Mouse (Mus musculus): ENCODE results near the gene Xpot. TPM values are rescaled to one million over a fixed set of nuclear protein-coding genes. Genes with fewer than 3 reads are reported as not detected.
A peak's percentile ranks its signal among the peaks of the same experiment; 100 is the strongest.

Gene Xpot
- polyA plus RNA-seq, 1 experiment: 39.0 TPM

- WGBS: under 1% methylated on average over 41 of the region's 41 CpGs
- no peak for DNase-seq (ENCODE audit: low read depth, low spot score)
These were observed 536 bp downstream of the Xpot start for GRCm38 (mm10) chr10:121625407-121626185.

GRCm38 (mm10) chr10:121625006-121625405 is 1.1 kb downstream of the Xpot start:
- no peak for DNase-seq (ENCODE audit: low read depth, low spot score)
- 6% methylated on average over 9 of the region's 9 CpGs for WGBS

GRCm38 (mm10) chr10:121623670-121624069 is 2.5 kb downstream of the Xpot start:
- no peak for DNase-seq (ENCODE audit: low read depth, low spot score)
- WGBS: 82% methylated on average over 7 of the region's 7 CpGs

- WGBS: 77% methylated on average over 6 of the region's 6 CpGs
- no peak for DNase-seq (ENCODE audit: low read depth, low spot score)
These were observed 3.7 kb downstream of the Xpot start for GRCm38 (mm10) chr10:121622431-121622830.

- WGBS: 64% methylated on average over 7 of the region's 7 CpGs
- no peak for DNase-seq (ENCODE audit: low read depth, low spot score)
These were observed 10.2 kb downstream of the Xpot start for GRCm38 (mm10) chr10:121615935-121616334.

GRCm38 (mm10) chr10:121615146-121615870 is 10.8 kb downstream of the Xpot start:
- no peak for DNase-seq (ENCODE audit: low read depth, low spot score)
- WGBS: 77% methylated on average over 13 of the region's 13 CpGs

GRCm38 (mm10) chr10:121613570-121613969 is 12.6 kb downstream of the Xpot start:
- WGBS: 84% methylated on average over 13 of the region's 13 CpGs
- no peak for DNase-seq (ENCODE audit: low read depth, low spot score)

GRCm38 (mm10) chr10:121612448-121612847 is 13.7 kb downstream of the Xpot start:
- 90% methylated on average over 6 of the region's 6 CpGs for WGBS
- DNase-seq (ENCODE audit: low read depth, low spot score): no peak

GRCm38 (mm10) chr10:121611587-121611986 is 14.5 kb downstream of the Xpot start:
- no peak for DNase-seq (ENCODE audit: low read depth, low spot score)
- WGBS: 90% methylated on average over 10 of the region's 10 CpGs

GRCm38 (mm10) chr10:121608177-121608576 is 18.0 kb downstream of the Xpot start:
- no peak for DNase-seq (ENCODE audit: low read depth, low spot score)
- 85% methylated on average over 10 of the region's 10 CpGs for WGBS

GRCm38 (mm10) chr10:121604632-121605344 is 21.3 kb downstream of the Xpot start:
- no peak for DNase-seq (ENCODE audit: low read depth, low spot score)
- 90% methylated on average over 13 of the region's 13 CpGs for WGBS

- 82% methylated on average over 4 of the region's 4 CpGs for WGBS
- DNase-seq (ENCODE audit: low read depth, low spot score): no peak
These were observed 22.6 kb downstream of the Xpot start for GRCm38 (mm10) chr10:121603556-121603955.

- DNase-seq (ENCODE audit: low read depth, low spot score): no peak
- 58% methylated on average over 6 of the region's 6 CpGs for WGBS
These were observed 24.9 kb downstream of the Xpot start for GRCm38 (mm10) chr10:121601272-121601671.

- DNase-seq (ENCODE audit: low read depth, low spot score): no peak
- 67% methylated on average over 9 of the region's 9 CpGs for WGBS
These were observed 29.6 kb downstream of the Xpot start for GRCm38 (mm10) chr10:121596580-121596979.

GRCm38 (mm10) chr10:121591106-121591505 is 35.0 kb downstream of the Xpot start:
- DNase-seq (ENCODE audit: low read depth, low spot score): no peak
- 91% methylated on average over 14 of the region's 14 CpGs for WGBS

GRCm38 (mm10) chr10:121587371-121587840 is 38.7 kb downstream of the Xpot start:
- WGBS: 42% methylated on average over 6 of the region's 6 CpGs
- DNase-seq (ENCODE audit: low read depth, low spot score): no peak

- WGBS: 1% methylated on average over 58 of the region's 58 CpGs
- peak; percentile 59 for DNase-seq (ENCODE audit: low read depth, low spot score)
These were observed 39.3 kb downstream of the Xpot start, which contains the start of gene Tbk1 for GRCm38 (mm10) chr10:121586675-121587370. Tbk1 (minus strand) TSS chr10:121586787.

- WGBS: 1% methylated on average over 35 of the region's 48 CpGs
- no peak for DNase-seq (ENCODE audit: low read depth, low spot score)
These were observed 40.1 kb downstream of the Xpot start for GRCm38 (mm10) chr10:121585791-121586642.

Data from large intestine, adult 2 months (tissue).